8 mouse cellular contexts compared by ENCODE assay signal in the genomic region with DNA sequence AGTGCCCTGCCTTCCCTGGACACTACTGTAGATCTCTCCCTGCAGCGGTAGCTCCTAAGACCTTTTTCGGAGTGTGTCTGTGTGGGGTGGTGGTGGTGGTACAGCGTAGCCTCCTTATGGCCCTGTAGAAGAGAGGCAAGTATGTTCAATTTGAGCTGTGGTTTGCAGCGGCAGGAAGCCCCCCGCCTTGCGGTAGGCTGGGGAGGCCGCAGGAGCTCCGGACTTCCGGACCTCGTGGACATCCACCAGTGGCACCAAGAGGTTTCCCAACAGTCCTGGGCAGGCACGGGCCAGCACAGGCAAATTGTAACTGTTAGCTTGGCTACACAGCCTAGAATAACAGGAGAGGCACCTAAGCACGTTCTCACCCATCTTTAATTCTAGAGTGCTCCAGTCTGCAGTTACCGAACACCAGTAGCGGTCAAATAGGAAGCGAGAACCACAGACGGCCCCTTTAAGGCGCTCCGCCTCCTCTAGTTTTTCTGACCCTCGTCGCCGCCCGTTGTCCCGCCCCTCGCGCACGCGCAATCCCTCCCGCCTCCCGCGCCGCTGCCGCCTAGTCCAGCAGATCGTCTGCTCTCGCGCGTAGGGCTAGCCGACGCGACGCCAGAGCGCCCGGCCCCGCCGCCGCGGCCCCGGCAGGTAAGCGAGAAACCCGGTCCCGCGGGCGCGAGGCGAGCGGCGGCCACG. TPM values are rescaled to one million over a fixed set of nuclear protein-coding genes. Genes with fewer than 3 reads are reported as not detected.
DNase-seq lines count a peak whose midpoint lies in the region; ATAC-seq and TF ChIP-seq lines count a peak whose summit lies in the region.

Wdr5 (plus strand) TSS at position 519 of the 690 bp plus-strand sequence.

- H3K36me3 ChIP-seq in embryonic facial prominence, embryonic 14.5 days (ENCODE audit: control insufficient read depth, insufficient read depth, low read length): peaks cover 12% of the 10 kb centered on the region
- 0 out of 2 replicates have a peak, but pooled peaks cover 1% of the 10 kb centered on the region for H3K36me3 ChIP-seq in heart, adult 2 months (ENCODE audit: control insufficient read depth, insufficient read depth, low read length)
- H3K36me3 ChIP-seq in limb, embryonic 13.5 days: peaks cover 16% of the 10 kb centered on the region
- peaks cover under 1% of the 10 kb centered on the region for H3K36me3 ChIP-seq in midbrain, embryonic 16.5 days (ENCODE audit: control insufficient read depth, insufficient read depth, low read length)

- H3K27me3 ChIP-seq in embryonic facial prominence, embryonic 14.5 days (replicated peaks; ENCODE audit: control insufficient read depth, insufficient read depth, low read length): no peaks in the 10 kb centered on the region
- no peaks in the 10 kb centered on the region for H3K27me3 ChIP-seq in heart, adult 2 months (ENCODE audit: control insufficient read depth, insufficient read depth, low read length)
- no peaks in the 10 kb centered on the region for H3K27me3 ChIP-seq in limb, embryonic 13.5 days
- no peaks in the 10 kb centered on the region for H3K27me3 ChIP-seq in midbrain, embryonic 16.5 days (ENCODE audit: control insufficient read depth, insufficient read depth, low read depth, low read length)

- DNase-seq in 3T3-L1 (ENCODE audit: low read depth, low spot score): peak; percentile 90
- DNase-seq in adrenal gland, postnatal 4 days (ENCODE audit: low spot score in 2 of 2): peak; percentile 97 to 99
- peak; percentile 95 for DNase-seq in embryonic facial prominence, embryonic 14.5 days (ENCODE audit: low spot score)
- DNase-seq in heart, adult 2 months: peak; percentile 96 to 100
- peak; percentile 93 to 96 for DNase-seq in kidney, adult 8-10 months
- peak; percentile 98 to 99 for DNase-seq in spleen, postnatal 10 days (ENCODE audit: low spot score in 2 of 2)

- TF ChIP-seq EP300 in heart, adult 2 months (IDR thresholded peaks at IDR 0.05; ENCODE audit: insufficient read depth, low read depth, low read length): no peak; the same call in 1 of the 2 replicates

- H3K27ac ChIP-seq in embryonic facial prominence, embryonic 14.5 days (replicated peaks; ENCODE audit: low read depth, low read length): peak within 1 kb of the TSS; percentile 89
- peak within 1 kb of the TSS; percentile 87 for H3K27ac ChIP-seq in heart, adult 2 months
- peak within 1 kb of the TSS; percentile 89 for H3K27ac ChIP-seq in limb, embryonic 13.5 days
- peak within 1 kb of the TSS; percentile 85 for H3K27ac ChIP-seq in midbrain, embryonic 16.5 days (ENCODE audit: low read length)

- H3K9me3 ChIP-seq in embryonic facial prominence, embryonic 14.5 days (ENCODE audit: control insufficient read depth, low read length): no peaks in the 10 kb centered on the region
- no peaks in the 10 kb centered on the region for H3K9me3 ChIP-seq in limb, embryonic 13.5 days
- H3K9me3 ChIP-seq in midbrain, embryonic 16.5 days (replicated peaks; ENCODE audit: control insufficient read depth, low read length, poor library complexity, severe bottlenecking): no peaks in the 10 kb centered on the region

- TF ChIP-seq POLR2A in heart, adult 2 months (IDR thresholded peaks at IDR 0.05; ENCODE audit: insufficient read depth, low read depth, low read length): peak; percentile 73

- H3K9ac ChIP-seq in embryonic facial prominence, embryonic 14.5 days (ENCODE audit: low read depth, low read length): peak within 1 kb of the TSS; percentile 95
- peak within 1 kb of the TSS; percentile 78 for H3K9ac ChIP-seq in heart, adult 2 months (ENCODE audit: low read depth, low read length)
- peak within 1 kb of the TSS; percentile 96 for H3K9ac ChIP-seq in limb, embryonic 13.5 days
- H3K9ac ChIP-seq in midbrain, embryonic 16.5 days (ENCODE audit: low read depth, low read length): peak within 1 kb of the TSS; percentile 89

- TF ChIP-seq CTCF in heart, adult 2 months (IDR thresholded peaks at IDR 0.05): peak; percentile 73

- intact Hi-C loops in heart, adult 2 months (cut with DNase I): loop anchor here (1.0 to 10.0 kb wide), 3 partner anchors 25 to 230 kb away; no protein-coding TSS in a partner anchor

- peak within 1 kb of the TSS; percentile 94 for H3K4me2 ChIP-seq in embryonic facial prominence, embryonic 14.5 days (ENCODE audit: low read depth, low read length)
- peak within 1 kb of the TSS; percentile 98 for H3K4me2 ChIP-seq in limb, embryonic 13.5 days (replicated peaks)
- H3K4me2 ChIP-seq in midbrain, embryonic 16.5 days (ENCODE audit: low read length): peak within 1 kb of the TSS; percentile 95

- ATAC-seq in embryonic facial prominence, embryonic 14.5 days (ENCODE audit: low read depth): peak; percentile 94
- peak; percentile 91 for ATAC-seq in limb, embryonic 13.5 days (ENCODE audit: low FRiP score, low read depth)
- ATAC-seq in midbrain, embryonic 16.5 days: peak; percentile 94

- peaks cover 18% of the 10 kb centered on the region for H3K4me1 ChIP-seq in embryonic facial prominence, embryonic 14.5 days (ENCODE audit: control insufficient read depth, insufficient read depth, low read length)
- H3K4me1 ChIP-seq in heart, adult 2 months (ENCODE audit: control insufficient read depth, insufficient read depth, low read length): peaks cover 10% of the 10 kb centered on the region
- peaks cover 32% of the 10 kb centered on the region for H3K4me1 ChIP-seq in limb, embryonic 13.5 days
- peaks cover 26% of the 10 kb centered on the region for H3K4me1 ChIP-seq in midbrain, embryonic 16.5 days (ENCODE audit: control insufficient read depth, insufficient read depth, low read length)

- 2% methylated on average over 38 of the region's 57 CpGs for WGBS in embryonic facial prominence, embryonic 14.5 days
- WGBS in heart, adult 2 months: under 1% methylated on average over 57 of the region's 57 CpGs
- under 1% methylated on average over 57 of the region's 57 CpGs for WGBS in limb, embryonic 13.5 days
- 0% methylated on average over 57 of the region's 57 CpGs for WGBS in midbrain, embryonic 16.5 days

- peaks cover 6% of the 10 kb centered on the region; the same call in 1 of the 2 replicates for H3K79me2 ChIP-seq in heart, adult 2 months (replicated peaks; ENCODE audit: control insufficient read depth, insufficient read depth, low read length)

- H3K4me3 ChIP-seq in embryonic facial prominence, embryonic 14.5 days (ENCODE audit: low read depth, low read length): peak within 1 kb of the TSS; percentile 92
- peak within 1 kb of the TSS; percentile 65 for H3K4me3 ChIP-seq in heart, adult 2 months
- H3K4me3 ChIP-seq in limb, embryonic 13.5 days: peak within 1 kb of the TSS; percentile 96
- H3K4me3 ChIP-seq in midbrain, embryonic 16.5 days (ENCODE audit: low read depth, low read length): peak within 1 kb of the TSS; percentile 61

RNA-seq across cellular contexts. Expression of gene Wdr5, which starts in this region (rescaled TPM):
- total RNA-seq in adrenal gland, postnatal 4 days (2021): 10 to 100 TPM; 46.1 to 50.4 TPM
- polyA plus RNA-seq in embryonic facial prominence, embryonic 14.5 days (2014; fragmentation: Nextera tagmentation; extraction: Ambion mirVana): 50.1 and 54.1 TPM in 2 replicates
- total RNA-seq in heart, adult 2 months (2021): 10 to 100 TPM; 24.0 to 24.8 TPM
- polyA plus RNA-seq in heart, adult 2 months (2012; rRNA removed): 18.6 and 27.4 TPM in 2 replicates
- polyA plus RNA-seq in limb, embryonic 13.5 days (2015; fragmentation: Nextera tagmentation; extraction: Ambion mirVana): 62.5 and 63.6 TPM in 2 replicates
- polyA plus RNA-seq in midbrain, embryonic 16.5 days (2015; fragmentation: Nextera tagmentation; extraction: Ambion mirVana): 42.6 and 44.4 TPM in 2 replicates

Comparison
In these comparisons a context has a peak if more than half of its experiments do, and no peak if none do; other contexts are left out.
1. Peak in every context shown above with its lines: DNase-seq, ATAC-seq, H3K4me3 ChIP-seq and H3K27ac ChIP-seq.